Mouse (Mus musculus) C2C12 (cell line): Measurements from ENCODE around the gene Camta2.

Experiments
- CEBPB ChIP-seq: IDR thresholded peaks from one replicate; pipeline ENCODE4 v1.6.1; 2011; ENCODE audit warnings: low read depth, mild to moderate bottlenecking, control low read depth, moderate library complexity
- CTCF ChIP-seq: IDR thresholded peaks from one replicate; pipeline ENCODE4 v1.5.1; 2011; ENCODE audit not compliant: control insufficient read depth, insufficient read depth, insufficient read length
- FOSL1 ChIP-seq: IDR thresholded peaks from one replicate; pipeline ENCODE4 v1.8.0; 2011; ENCODE audit warnings: mild to moderate bottlenecking, low read length; ENCODE audit not compliant: poor library complexity, insufficient read depth, severe bottlenecking
- USF1 ChIP-seq: IDR thresholded peaks from one replicate; pipeline ENCODE4 v1.6.1; 2011; ENCODE audit warnings: low read depth, mild to moderate bottlenecking, control low read depth, moderate library complexity

- TF ChIP-seq CTCF: no peak
- no peak for TF ChIP-seq CEBPB
- TF ChIP-seq FOSL1: no peak
- TF ChIP-seq USF1: no peak
Measured at GRCm38 (mm10) chr11:70664741-70665140, 23.2 kb downstream of the Camta2 start.
